Mouse (Mus musculus): ENCODE data around the gene Myo6. TPM values are rescaled to one million over a fixed set of nuclear protein-coding genes. Genes with fewer than 3 reads are reported as not detected.

Myo6 gene
- polyA plus RNA-seq, 2 experiments = 1.8 to 2.3 TPM

- no peak overlapping the region for H3K4me2 ChIP-seq (ENCODE audit: low read depth)
- H3K27ac ChIP-seq = no peak overlapping the region
- no peaks in the 10 kb centered on the region for H3K27me3 ChIP-seq (ENCODE audit: control insufficient read depth, insufficient read depth, low read length)
- H3K4me3 ChIP-seq (ENCODE audit: insufficient read depth in 1 of 2, low read depth in 2 of 2, low read length in 2 of 2) = no peak overlapping the region
- WGBS (ENCODE audit: insufficient replicate concordance) = 68% methylated on average over 3 of the region's 3 CpGs
- no peaks in the 10 kb centered on the region for H3K36me3 ChIP-seq (replicated peaks; ENCODE audit: control insufficient read depth, insufficient read depth, low read depth)
- no peak for TF ChIP-seq EP300 (IDR thresholded peaks at IDR 0.05; ENCODE audit: low read depth)
- no peak for TF ChIP-seq CTCF (IDR thresholded peaks at IDR 0.05; ENCODE audit: low read depth)
- no peaks in the 10 kb centered on the region for H3K9me3 ChIP-seq (ENCODE audit: control insufficient read depth, low read length)
- no peaks in the 10 kb centered on the region for H3K4me1 ChIP-seq (replicated peaks; ENCODE audit: control insufficient read depth in 2 of 2, insufficient read depth in 2 of 2, low read length in 1 of 2)
- no peak overlapping the region for H3K9ac ChIP-seq (replicated peaks)
- ATAC-seq (ENCODE audit: insufficient read depth) = no peak
- no peak for DNase-seq (ENCODE audit: low read depth in 3 of 3, low spot score in 3 of 3)
Observed at GRCm38 (mm10) chr9:80282426-80282825, 117.6 kb downstream of the Myo6 start.

GRCm38 (mm10) chr9:80284539-80285174 is 119.8 kb downstream of the Myo6 start:
- DNase-seq (ENCODE audit: low read depth in 3 of 3, low spot score in 3 of 3) (no peak), ATAC-seq (ENCODE audit: insufficient read depth) (no peak)
- Histone ChIP-seq H3K4me2 (ENCODE audit: low read depth) (no peak overlapping the region), H3K27ac (no peak overlapping the region), H3K4me3 (ENCODE audit: insufficient read depth in 1 of 2, low read depth in 2 of 2, low read length in 2 of 2) (no peak overlapping the region), H3K27me3 (ENCODE audit: control insufficient read depth, insufficient read depth, low read length) (no peaks in the 10 kb centered on the region), H3K36me3 (replicated peaks; ENCODE audit: control insufficient read depth, insufficient read depth, low read depth) (no peaks in the 10 kb centered on the region), H3K9ac (replicated peaks) (no peak overlapping the region), H3K9me3 (ENCODE audit: control insufficient read depth, low read length) (no peaks in the 10 kb centered on the region), H3K4me1 (replicated peaks; ENCODE audit: control insufficient read depth in 2 of 2, insufficient read depth in 2 of 2, low read length in 1 of 2) (no peaks in the 10 kb centered on the region)
- WGBS (ENCODE audit: insufficient replicate concordance) = 40% methylated on average over 2 of the region's 2 CpGs
- no peak for TF ChIP-seq EP300 (IDR thresholded peaks at IDR 0.05; ENCODE audit: low read depth)
- no peak for TF ChIP-seq CTCF (IDR thresholded peaks at IDR 0.05; ENCODE audit: low read depth)

DNA sequence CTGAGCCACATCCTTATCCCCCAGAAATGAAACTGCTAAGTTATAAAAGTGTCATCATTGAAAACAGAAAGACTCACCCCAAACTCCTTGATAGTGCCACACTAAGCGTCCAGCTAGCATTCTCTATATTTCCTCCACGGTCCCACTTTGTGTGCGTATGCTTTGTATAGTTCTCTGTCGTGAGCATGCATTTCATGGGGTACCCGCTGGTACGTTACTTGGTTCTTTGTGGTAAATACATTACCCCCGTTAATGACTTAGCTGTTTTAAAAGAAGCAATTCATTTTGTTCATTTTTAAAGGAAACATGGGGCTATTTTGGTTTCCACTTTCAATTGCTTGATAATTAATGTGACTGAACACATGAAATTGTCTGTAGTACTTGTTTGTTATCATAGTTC is 122.0 kb downstream of the Myo6 start:
- no peak for TF ChIP-seq CTCF (IDR thresholded peaks at IDR 0.05; ENCODE audit: low read depth)
- no peak for TF ChIP-seq EP300 (IDR thresholded peaks at IDR 0.05; ENCODE audit: low read depth)
- Histone ChIP-seq H3K36me3 (replicated peaks; ENCODE audit: control insufficient read depth, insufficient read depth, low read depth) (no peaks in the 10 kb centered on the region), H3K4me2 (ENCODE audit: low read depth) (no peak overlapping the region), H3K4me3 (ENCODE audit: insufficient read depth in 1 of 2, low read depth in 2 of 2, low read length in 2 of 2) (no peak overlapping the region), H3K4me1 (replicated peaks; ENCODE audit: control insufficient read depth in 2 of 2, insufficient read depth in 2 of 2, low read length in 1 of 2) (no peaks in the 10 kb centered on the region), H3K27me3 (ENCODE audit: control insufficient read depth, insufficient read depth, low read length) (no peaks in the 10 kb centered on the region), H3K9ac (replicated peaks) (no peak overlapping the region), H3K27ac (no peak overlapping the region), H3K9me3 (ENCODE audit: control insufficient read depth, low read length) (no peaks in the 10 kb centered on the region)
- no peak for ATAC-seq (ENCODE audit: insufficient read depth)
- WGBS (ENCODE audit: insufficient replicate concordance) = 73% methylated on average over 7 of the region's 7 CpGs
- DNase-seq (ENCODE audit: low read depth in 3 of 3, low spot score in 3 of 3) = no peak

DNA sequence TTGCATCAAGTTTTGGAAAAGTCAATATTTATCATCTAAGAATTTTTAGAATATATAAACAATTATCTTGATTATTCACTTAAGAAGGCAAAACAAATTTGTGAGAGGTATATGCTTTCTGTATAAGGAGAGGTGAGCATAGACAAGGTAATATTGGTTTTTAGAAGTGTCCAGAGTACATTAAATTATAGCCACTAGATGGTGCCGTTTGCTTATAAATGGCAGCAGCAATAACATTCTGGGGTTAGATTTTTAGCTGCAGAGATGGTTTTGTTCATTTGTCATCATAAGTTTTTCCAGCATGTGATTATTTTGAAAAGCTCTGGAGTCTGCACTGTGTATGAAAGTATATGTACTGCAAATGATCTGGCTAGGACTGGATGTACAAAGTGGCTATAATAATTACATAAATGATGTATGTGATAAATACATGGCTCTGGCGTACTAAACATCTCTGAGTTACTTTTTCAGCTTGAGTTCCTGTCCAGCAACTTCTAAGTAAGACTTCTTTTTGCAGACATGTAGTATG is 128.3 kb downstream of the Myo6 start:
- H3K36me3 ChIP-seq (replicated peaks; ENCODE audit: control insufficient read depth, insufficient read depth, low read depth) = no peaks in the 10 kb centered on the region
- H3K4me3 ChIP-seq (ENCODE audit: insufficient read depth in 1 of 2, low read depth in 2 of 2, low read length in 2 of 2) = no peak overlapping the region
- no peak overlapping the region for H3K9ac ChIP-seq (replicated peaks)
- ATAC-seq (ENCODE audit: insufficient read depth) (no peak), DNase-seq (ENCODE audit: low read depth in 3 of 3, low spot score in 3 of 3) (no peak)
- no peaks in the 10 kb centered on the region for H3K4me1 ChIP-seq (replicated peaks; ENCODE audit: control insufficient read depth in 2 of 2, insufficient read depth in 2 of 2, low read length in 1 of 2)
- TF ChIP-seq EP300 (IDR thresholded peaks at IDR 0.05; ENCODE audit: low read depth) = no peak
- no peak; the same call in 1 of the 2 replicates for TF ChIP-seq CTCF (IDR thresholded peaks at IDR 0.05; ENCODE audit: low read depth)
- no peak overlapping the region for H3K4me2 ChIP-seq (ENCODE audit: low read depth)
- no peak overlapping the region for H3K27ac ChIP-seq
- 40% methylated on average over 2 of the region's 2 CpGs for WGBS (ENCODE audit: insufficient replicate concordance)
- H3K9me3 ChIP-seq (ENCODE audit: control insufficient read depth, low read length) = no peaks in the 10 kb centered on the region
- H3K27me3 ChIP-seq (ENCODE audit: control insufficient read depth, insufficient read depth, low read length) = no peaks in the 10 kb centered on the region

GRCm38 (mm10) chr9:80296086-80296485 is 131.3 kb downstream of the Myo6 start:
- no peaks in the 10 kb centered on the region for H3K27me3 ChIP-seq (ENCODE audit: control insufficient read depth, insufficient read depth, low read length)
- no peak overlapping the region for H3K27ac ChIP-seq
- DNase-seq (ENCODE audit: low read depth in 3 of 3, low spot score in 3 of 3) (no peak), ATAC-seq (ENCODE audit: insufficient read depth) (no peak)
- H3K4me2 ChIP-seq (ENCODE audit: low read depth) = no peak overlapping the region
- TF ChIP-seq CTCF (IDR thresholded peaks at IDR 0.05; ENCODE audit: low read depth) (no peak), EP300 (IDR thresholded peaks at IDR 0.05; ENCODE audit: low read depth) (no peak)
- H3K36me3 ChIP-seq (replicated peaks; ENCODE audit: control insufficient read depth, insufficient read depth, low read depth) = no peaks in the 10 kb centered on the region
- 26% methylated on average over 4 of the region's 4 CpGs for WGBS (ENCODE audit: insufficient replicate concordance)
- H3K9me3 ChIP-seq (ENCODE audit: control insufficient read depth, low read length) = no peaks in the 10 kb centered on the region
- H3K9ac ChIP-seq (replicated peaks) = no peak overlapping the region
- H3K4me1 ChIP-seq (replicated peaks; ENCODE audit: control insufficient read depth in 2 of 2, insufficient read depth in 2 of 2, low read length in 1 of 2) = no peaks in the 10 kb centered on the region
- no peak overlapping the region for H3K4me3 ChIP-seq (ENCODE audit: insufficient read depth in 1 of 2, low read depth in 2 of 2, low read length in 2 of 2)

Measured in liver, embryonic 14.5 days (tissue).